Mouse (Mus musculus) olfactory bulb, adult 2 months (tissue): ENCODE measurements around the gene Src. TPM values are rescaled to one million over a fixed set of nuclear protein-coding genes. Genes with fewer than 3 reads are reported as not detected.
"Not testable (repeated sequence)": the region's sequence is repeated elsewhere in the genome, so short reads cannot be mapped to it uniquely, and the experiment has no call there.

ENCODE experiments used
- H3K27ac ChIP-seq: fragments of 200-500 bp; 2 replicates; pipeline ENCODE4 v1.5.1; 2012; ENCODE audit warnings: low read depth, low read length; ENCODE audit not compliant: insufficient read depth
- H3K4me1 ChIP-seq: fragments of 200-500 bp; 2 replicates; pipeline ENCODE4 v1.6.1; 2012; ENCODE audit warnings: low read length; ENCODE audit not compliant: control insufficient read depth, insufficient read depth
- H3K4me3 ChIP-seq: fragments of 200-500 bp; 2 replicates; pipeline ENCODE4 v1.5.1; 2012; ENCODE audit warnings: mild to moderate bottlenecking, low read depth, low read length, moderate library complexity; ENCODE audit not compliant: insufficient read depth
- CTCF ChIP-seq: fragments of 200-500 bp; IDR thresholded peaks from 2 replicates; pipeline ENCODE4 v1.5.1; 2012; ENCODE audit warnings: low read depth, mild to moderate bottlenecking, low read length, moderate library complexity; ENCODE audit not compliant: insufficient read depth
- POLR2A ChIP-seq: fragments of 200-500 bp; IDR thresholded peaks from 2 replicates; pipeline ENCODE4 v1.6.1; 2012; ENCODE audit warnings: mild to moderate bottlenecking, low read depth, low read length, moderate library complexity; ENCODE audit not compliant: insufficient read depth
- WGBS: fragments of 180-500 bp; shearing (Covaris S2); methylation state at CpG from one replicate; pipeline ENCODE4 v1.1.7; 2018; 5-methylcytosine and 5-hydroxymethylcytosine counted together
- polyA plus RNA-seq: library from polyadenylated mRNA; stranded (reverse); fragments of >200 nt; gene quantifications from 2 replicates; pipeline ENCODE4 v1.2.4, GENCODE M21; 2012; ENCODE audit warnings: low replicate concordance; ENCODE audit not compliant: missing spikeins, insufficient read depth, insufficient read length

The Src gene
- not detected in 2 replicates for polyA plus RNA-seq

DNA sequence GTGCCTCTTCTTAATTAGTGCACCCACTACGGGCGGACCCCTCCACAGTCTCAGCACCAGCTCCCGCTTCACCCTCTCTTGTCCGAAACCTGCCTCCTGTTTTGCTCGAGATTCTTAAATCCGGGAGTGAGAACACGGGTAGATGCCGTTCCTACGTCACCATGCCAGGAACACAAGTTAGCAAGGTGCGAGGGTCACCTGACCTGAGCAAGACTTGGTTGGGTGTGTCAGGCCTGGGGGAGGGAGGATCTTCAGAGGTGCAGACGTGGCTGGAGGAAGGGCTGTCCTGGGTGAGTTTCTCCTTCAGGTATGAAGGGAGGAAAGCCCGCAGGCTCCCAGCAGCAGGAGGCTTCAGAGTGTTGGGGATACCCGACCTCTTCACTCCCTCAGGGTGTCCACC, at the start of gene Src:
TSS of gene Src (plus strand) at position 239 of the 400 bp plus-strand sequence.
- Histone ChIP-seq H3K4me1 (peaks cover 15% of the 10 kb centered on the region), H3K4me3 (no peak within 1 kb of the TSS), H3K27ac (no peak within 1 kb of the TSS)
- WGBS, result 61% methylated on average over 13 of the region's 13 CpGs
- TF ChIP-seq POLR2A (no peak), CTCF (no peak)

DNA sequence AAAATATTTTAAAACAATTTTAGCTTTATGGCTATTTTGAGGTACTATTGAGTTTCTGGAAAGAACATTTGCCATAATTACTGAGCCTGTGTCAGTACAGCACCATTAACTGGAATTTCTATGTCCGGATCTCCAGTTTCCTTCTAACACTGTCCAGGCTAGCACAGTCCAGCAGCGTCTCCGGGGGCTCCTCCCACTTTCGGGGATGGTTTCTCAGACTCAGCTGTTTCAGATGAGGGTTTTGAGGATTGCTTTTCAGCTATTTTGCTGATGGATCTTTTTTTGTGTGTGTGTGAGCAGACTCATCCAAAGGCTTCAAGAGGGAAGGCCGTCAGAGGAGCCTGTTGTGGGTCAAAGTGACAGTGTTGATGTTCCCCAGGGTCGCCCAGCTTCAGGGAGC, 46.5 kb upstream of the Src start:
- H3K4me1 ChIP-seq, result peaks cover 26% of the 10 kb centered on the region
- H3K27ac ChIP-seq, result no peak overlapping the region
- no peak overlapping the region for H3K4me3 ChIP-seq
- TF ChIP-seq CTCF, result no peak
- TF ChIP-seq POLR2A, result no peak
- 77% methylated on average over 6 of the region's 6 CpGs for WGBS

DNA sequence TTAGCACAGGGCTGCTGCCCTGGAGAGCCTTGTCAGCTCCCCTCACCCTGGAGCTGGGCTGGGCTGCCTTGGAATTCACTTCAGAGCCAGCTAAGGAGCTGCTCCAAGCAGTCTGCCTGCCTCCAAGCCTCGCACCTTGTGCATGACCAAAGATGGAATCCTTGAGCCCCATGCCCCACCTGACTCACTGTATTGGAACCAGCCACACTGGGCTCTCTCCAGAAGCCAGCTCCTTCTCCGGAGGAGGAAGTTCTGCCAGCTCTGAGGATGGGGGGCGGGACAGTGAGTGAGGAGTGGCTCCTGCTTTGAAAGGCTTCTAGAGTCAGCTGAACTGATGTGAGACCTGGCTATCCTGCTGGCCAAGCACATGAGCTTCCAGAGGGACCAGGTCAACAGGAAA, 44.6 kb upstream of the Src start:
- 65% methylated on average over 3 of the region's 3 CpGs for WGBS
- H3K4me1 ChIP-seq, result peaks cover 27% of the 10 kb centered on the region

DNA sequence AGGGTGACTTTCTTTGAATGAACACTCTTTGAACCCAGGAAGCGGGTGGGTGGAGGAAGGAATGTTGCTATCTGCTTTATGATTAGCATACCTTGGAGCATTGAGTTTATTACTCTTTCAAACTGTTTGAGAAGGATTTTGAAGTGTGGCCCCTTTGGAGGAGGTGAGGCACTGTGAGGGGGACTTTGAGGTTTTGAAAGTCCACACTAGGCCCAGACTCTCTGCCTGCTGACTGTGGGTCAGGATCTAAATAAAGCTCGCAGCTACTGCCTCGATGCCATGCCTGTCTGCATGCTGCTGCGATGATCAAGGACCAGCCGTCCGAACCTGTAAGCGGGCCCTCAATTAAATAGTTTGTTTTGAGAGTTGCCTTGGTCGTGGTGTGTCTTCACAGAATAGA, 43.2 kb upstream of the Src start:
- TF ChIP-seq CTCF, result no peak
- TF ChIP-seq POLR2A, result no peak
- 62% methylated on average over 8 of the region's 8 CpGs for WGBS
- H3K4me3 ChIP-seq, result no peak overlapping the region
- peaks cover 24% of the 10 kb centered on the region for H3K4me1 ChIP-seq
- H3K27ac ChIP-seq, result no peak overlapping the region

More for the DNA sequence above, 44.6 kb upstream of the Src start:
- Histone ChIP-seq H3K27ac (no peak overlapping the region), H3K4me3 (no peak overlapping the region)
- TF ChIP-seq CTCF (no peak), POLR2A (no peak)

DNA sequence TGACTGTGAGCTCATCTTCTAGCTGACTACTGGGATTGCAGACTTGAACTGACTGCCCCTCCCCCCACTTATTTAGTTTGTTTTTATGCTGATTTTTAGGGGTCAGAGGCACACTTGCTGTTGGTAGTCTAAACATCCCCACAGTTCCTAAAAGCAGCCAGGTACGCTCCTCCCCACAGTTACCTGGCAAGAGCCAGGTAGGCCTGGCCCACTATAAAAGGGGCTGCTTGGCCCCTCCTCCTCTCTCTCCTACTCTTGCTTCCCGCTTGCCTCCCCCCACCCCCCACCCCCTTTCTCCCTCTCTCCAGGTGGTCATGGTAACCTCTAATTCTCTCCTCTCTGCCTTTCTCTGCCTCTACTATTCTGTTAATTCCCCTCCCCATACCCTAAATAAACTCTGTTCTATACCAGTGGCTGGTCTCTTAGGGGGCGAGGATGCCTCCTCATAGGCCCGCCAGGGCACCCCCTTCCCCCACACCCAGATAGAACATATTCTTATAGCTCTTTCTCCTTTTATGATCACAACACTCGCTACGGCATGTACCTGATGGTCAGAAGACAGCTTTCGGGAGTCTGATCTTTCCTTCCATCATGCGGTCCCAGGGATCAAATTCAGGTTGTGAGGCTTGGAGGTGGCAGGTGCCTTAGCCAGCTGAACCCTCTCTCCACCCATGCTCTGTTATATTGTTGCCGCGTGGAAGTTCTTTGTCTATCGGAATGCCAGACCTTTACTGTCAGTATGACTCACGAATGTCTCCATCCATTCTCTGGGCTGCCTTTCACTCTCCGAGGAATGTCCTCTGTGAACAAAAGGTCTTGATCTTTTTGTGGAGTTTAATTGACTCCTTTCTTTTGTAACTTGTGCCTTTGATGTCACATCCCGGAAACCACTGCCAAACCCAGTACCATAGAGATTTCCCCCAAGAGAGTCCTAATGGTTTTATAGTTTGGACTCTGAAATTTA, 42.2 kb upstream of the Src start:
- TF ChIP-seq POLR2A (no peak), CTCF (no peak)
- Histone ChIP-seq H3K4me1 (peaks cover 24% of the 10 kb centered on the region), H3K27ac (no peak overlapping the region), H3K4me3 (no peak overlapping the region)
- 35% methylated on average over 14 of the region's 14 CpGs for WGBS

DNA sequence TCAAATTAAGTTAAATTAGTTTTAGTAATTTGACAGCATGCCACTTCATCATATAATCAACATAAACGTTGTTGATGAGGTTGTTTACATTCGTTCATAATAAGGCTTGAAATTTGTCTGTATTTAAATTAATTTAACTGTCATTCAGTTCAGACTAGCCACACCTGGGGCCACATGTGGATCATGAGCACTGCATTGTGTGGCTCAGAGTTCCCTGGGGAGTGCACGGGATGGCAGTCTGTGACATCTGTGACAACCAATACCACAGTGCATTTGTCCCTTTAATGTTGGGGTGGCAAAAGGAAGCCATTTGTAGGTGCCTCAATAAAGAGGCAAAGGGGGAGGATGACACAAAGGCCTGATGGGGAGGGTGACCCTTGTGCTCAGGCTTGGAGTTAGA, 41.2 kb upstream of the Src start:
- 66% methylated on average over 3 of the region's 3 CpGs for whole genome bisulfite sequencing
- H3K27ac ChIP-seq, result no peak overlapping the region
- H3K4me1 ChIP-seq, result peaks cover 21% of the 10 kb centered on the region
- H3K4me3 ChIP-seq, result no peak overlapping the region
- TF ChIP-seq CTCF (no peak), POLR2A (no peak)

DNA sequence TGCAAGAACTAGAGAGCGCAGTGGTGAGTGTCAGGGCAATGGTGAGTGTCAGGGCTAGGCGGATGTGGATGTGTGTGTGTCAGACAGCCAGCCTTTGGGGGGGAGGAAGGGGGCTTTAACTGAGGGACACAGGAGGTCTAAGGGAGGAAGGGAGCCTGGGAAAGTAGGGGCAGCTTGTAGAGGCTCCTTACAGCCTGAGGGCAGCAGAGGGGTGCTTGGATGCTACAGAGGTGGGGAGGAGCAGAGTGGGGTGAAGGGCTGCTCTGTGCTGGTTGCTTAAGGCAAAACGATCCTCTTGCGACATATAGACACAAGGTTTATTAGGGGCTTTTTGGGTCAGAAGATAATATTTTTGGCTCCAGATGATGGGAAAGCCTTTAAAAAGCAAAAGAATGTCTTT, 33.4 kb upstream of the Src start:
- Histone ChIP-seq H3K4me3 (no peak overlapping the region), H3K4me1 (peaks cover 3% of the 10 kb centered on the region; the same call in 1 of the 2 replicates), H3K27ac (no peak overlapping the region)
- WGBS, result 67% methylated on average over 4 of the region's 4 CpGs
- TF ChIP-seq CTCF, result no peak
- no peak for TF ChIP-seq POLR2A

DNA sequence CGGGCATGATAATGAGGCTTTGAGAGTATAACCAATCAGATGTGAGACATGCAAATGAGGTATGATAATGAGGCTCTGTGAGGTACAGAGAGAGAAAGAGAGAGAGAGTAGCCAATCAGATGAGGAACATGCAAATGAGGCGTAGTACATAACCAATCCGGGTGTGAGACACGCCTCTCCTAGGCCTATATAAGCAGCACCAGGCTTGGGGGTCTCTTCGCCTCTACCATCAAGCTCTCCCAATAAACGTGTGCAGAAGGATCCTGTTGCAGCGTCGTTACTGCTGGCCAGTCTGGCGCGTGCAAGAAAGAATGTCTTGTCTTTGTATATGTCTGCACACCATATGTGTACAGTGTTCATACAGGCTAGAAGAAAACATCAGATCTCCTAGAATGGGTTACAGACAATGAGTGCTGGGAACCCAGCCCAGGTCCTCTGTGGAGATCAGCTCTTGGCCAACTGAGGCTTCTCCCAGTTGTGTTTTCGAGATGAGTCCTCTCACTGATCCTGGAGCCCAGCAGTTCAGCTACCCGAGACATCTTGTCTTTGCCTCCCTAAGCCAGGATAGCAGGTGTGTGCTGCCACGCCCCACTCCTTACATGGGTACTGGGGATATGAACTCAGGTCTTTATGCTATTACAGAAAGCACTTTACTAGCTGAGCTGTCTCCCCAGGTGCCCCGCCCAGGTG, 29.2 kb upstream of the Src start:
- H3K27ac ChIP-seq, H3K4me1 ChIP-seq, H3K4me3 ChIP-seq: not testable (repeated sequence)
- 91% methylated on average over 14 of the region's 14 CpGs for whole genome bisulfite sequencing

DNA sequence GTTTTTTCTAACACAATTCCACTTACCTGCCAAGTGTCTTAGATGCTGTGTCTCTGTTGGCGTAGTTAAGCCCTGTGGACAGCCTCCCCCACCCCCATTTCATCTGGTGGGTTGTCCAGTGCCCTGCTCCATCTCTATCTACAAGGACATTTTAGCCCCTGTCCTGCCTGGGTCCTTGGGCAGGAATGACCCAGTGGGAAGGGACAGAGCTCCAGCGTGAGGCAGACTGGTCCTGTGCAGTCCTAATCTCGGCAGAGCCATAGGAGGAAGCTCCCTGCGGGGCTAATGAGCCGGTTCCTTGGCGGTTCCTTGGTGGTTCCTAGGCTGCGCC, 28.7 kb upstream of the Src start:
- peaks cover 3% of the 10 kb centered on the region for H3K4me1 ChIP-seq
- H3K4me3 ChIP-seq, result no peak overlapping the region
- TF ChIP-seq POLR2A, result no peak
- TF ChIP-seq CTCF, result no peak
- 72% methylated on average over 7 of the region's 7 CpGs for whole genome bisulfite sequencing
- H3K27ac ChIP-seq, result no peak overlapping the region
